Mouse (Mus musculus): ENCODE results near the gene Skiv2l. TPM values are rescaled to one million over a fixed set of nuclear protein-coding genes. Genes with fewer than 3 reads are reported as not detected.
"Not testable (repeated sequence)": the region's sequence is repeated elsewhere in the genome, so short reads cannot be mapped to it uniquely, and the experiment has no call there.

Gene Skiv2l
- polyA plus RNA-seq, 1 experiment from 2014 or later = 54.0 TPM

DNA sequence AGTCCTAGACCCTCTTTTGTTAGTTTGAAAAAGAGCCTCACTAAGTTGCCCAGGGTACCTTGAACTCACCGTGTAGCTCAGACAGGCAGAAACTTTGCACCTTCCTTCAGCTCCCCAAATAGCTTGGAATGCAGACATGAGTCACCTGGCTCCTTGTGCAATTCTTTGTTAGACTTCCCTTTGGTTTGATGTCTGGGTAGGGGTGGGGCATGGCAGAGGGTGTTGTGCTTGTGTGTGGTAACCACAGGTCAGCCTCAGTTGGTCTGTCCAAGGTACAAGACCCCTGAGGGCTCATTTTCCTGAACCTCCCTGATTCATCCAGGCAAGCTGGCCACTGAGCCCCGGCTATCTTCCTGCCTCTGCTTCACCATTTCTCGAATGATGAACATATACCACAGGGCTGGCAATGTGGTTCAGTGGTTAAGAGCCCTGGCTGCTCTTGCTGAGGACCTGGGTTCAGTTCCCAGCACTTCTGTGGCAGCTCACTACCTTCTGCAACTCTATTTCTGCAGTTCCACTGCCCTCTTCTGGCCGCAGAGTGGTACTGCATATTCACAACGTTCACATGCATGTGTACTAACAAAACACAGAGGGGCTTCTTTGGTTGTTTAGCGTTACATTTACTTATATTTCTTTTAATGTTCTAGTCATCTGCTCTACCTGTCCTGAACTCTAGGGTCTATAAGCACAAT is 45.0 kb downstream of the Skiv2l start:
- Histone ChIP-seq H3K4me1 (no peaks in the 10 kb centered on the region), H3K9ac (no peak overlapping the region), H3K4me2 (no peak overlapping the region), H3K36me3 (no peaks in the 10 kb centered on the region), H3K27ac (no peak overlapping the region), H3K4me3 (no peak overlapping the region), H3K27me3 (no peaks in the 10 kb centered on the region), H3K9me3 (0 out of 2 replicates have a peak, but pooled peaks cover 5% of the 10 kb centered on the region)
- ATAC-seq (ENCODE audit: borderline replicate concordance, extremely low read depth, low FRiP score, low TSS enrichment) = no peak
- WGBS = 68% methylated on average over 6 of the region's 6 CpGs

- not testable (repeated sequence) for H3K4me1 ChIP-seq; H3K27me3 ChIP-seq; H3K4me2 ChIP-seq; ATAC-seq (ENCODE audit: borderline replicate concordance, extremely low read depth, low FRiP score, low TSS enrichment); H3K9ac ChIP-seq; H3K4me3 ChIP-seq; H3K9me3 ChIP-seq; H3K27ac ChIP-seq; H3K36me3 ChIP-seq
- 87% methylated on average over 6 of the region's 6 CpGs for WGBS
Measured at GRCm38 (mm10) chr17:34804301-34804700, 45.7 kb downstream of the Skiv2l start, which contains the start of gene Cyp21a1. TSS of gene Cyp21a1 (minus strand) at chr17:34804561.

- not testable (repeated sequence) for H3K4me3 ChIP-seq
Measured at GRCm38 (mm10) chr17:34803367-34803766, 46.6 kb downstream of the Skiv2l start.

DNA sequence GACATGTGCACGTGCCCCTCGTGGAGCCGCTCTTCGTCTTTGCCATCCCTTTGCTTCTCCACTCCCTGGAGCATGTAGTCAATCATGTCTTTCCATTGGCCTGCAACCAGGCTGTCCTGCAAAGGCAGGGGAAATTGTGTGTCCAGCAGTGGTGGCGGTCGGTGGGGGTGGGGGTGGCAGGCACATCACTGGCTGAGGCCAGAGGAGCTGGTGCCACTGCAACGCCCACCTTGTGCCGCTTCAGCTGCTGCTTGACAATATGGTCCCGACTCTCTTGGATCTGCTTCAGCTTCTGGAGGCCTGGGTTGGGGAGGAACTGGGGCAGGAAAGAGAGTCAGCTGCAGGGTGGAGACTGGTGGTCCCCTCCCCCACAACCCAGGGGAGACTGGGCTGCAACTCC is 47.3 kb downstream of the Skiv2l start:
- not testable (repeated sequence) for H3K9ac ChIP-seq; H3K9me3 ChIP-seq; H3K4me1 ChIP-seq; H3K27ac ChIP-seq; H3K27me3 ChIP-seq; H3K4me3 ChIP-seq; H3K4me2 ChIP-seq; H3K36me3 ChIP-seq; ATAC-seq (ENCODE audit: borderline replicate concordance, extremely low read depth, low FRiP score, low TSS enrichment)
- 88% methylated on average over 9 of the region's 9 CpGs for WGBS

More at GRCm38 (mm10) chr17:34803367-34803766, 46.6 kb downstream of the Skiv2l start:
- H3K9me3 ChIP-seq; H3K4me2 ChIP-seq; H3K27ac ChIP-seq; ATAC-seq (ENCODE audit: borderline replicate concordance, extremely low read depth, low FRiP score, low TSS enrichment); H3K36me3 ChIP-seq; H3K4me1 ChIP-seq; H3K9ac ChIP-seq; H3K27me3 ChIP-seq: not testable (repeated sequence)
- 89% methylated on average over 6 of the region's 6 CpGs for WGBS

DNA sequence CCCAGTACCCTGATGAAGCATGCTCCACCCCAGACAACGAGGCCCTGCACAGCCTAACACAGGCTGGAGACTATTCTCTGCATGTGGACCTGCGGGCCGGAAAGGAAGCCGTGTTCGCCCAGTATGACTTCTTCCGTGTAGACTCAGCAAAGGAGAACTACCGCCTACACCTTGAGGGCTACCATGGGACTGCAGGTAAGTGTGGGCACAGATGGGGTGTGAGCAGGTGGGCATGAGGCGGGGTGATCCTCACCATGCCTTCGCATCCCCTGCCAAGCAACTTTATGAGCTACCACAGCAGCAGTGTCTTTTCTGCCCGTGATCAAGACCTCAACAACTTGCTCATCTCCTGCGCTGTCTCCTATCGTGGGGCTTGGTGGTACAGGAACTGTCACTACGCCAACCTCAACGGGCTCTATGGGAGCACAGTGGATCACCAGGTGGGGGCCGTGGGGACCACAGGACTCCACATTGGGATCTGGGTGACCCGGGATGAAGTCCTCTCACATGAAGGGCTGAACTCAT is 49.2 kb downstream of the Skiv2l start:
- not testable (repeated sequence) for H3K9me3 ChIP-seq; H3K4me2 ChIP-seq; H3K27me3 ChIP-seq; H3K9ac ChIP-seq; H3K27ac ChIP-seq; ATAC-seq (ENCODE audit: borderline replicate concordance, extremely low read depth, low FRiP score, low TSS enrichment); H3K36me3 ChIP-seq; H3K4me3 ChIP-seq; H3K4me1 ChIP-seq
- WGBS = 89% methylated on average over 16 of the region's 16 CpGs

GRCm38 (mm10) chr17:34799531-34799925 is 50.5 kb downstream of the Skiv2l start:
- no peaks in the 10 kb centered on the region for H3K4me1 ChIP-seq
- H3K27ac ChIP-seq = no peak overlapping the region
- no peaks in the 10 kb centered on the region for H3K36me3 ChIP-seq
- WGBS = 80% methylated on average over 4 of the region's 4 CpGs
- H3K27me3 ChIP-seq = no peaks in the 10 kb centered on the region
- no peak overlapping the region for H3K4me2 ChIP-seq
- no peak for ATAC-seq (ENCODE audit: borderline replicate concordance, extremely low read depth, low FRiP score, low TSS enrichment)
- no peak overlapping the region for H3K4me3 ChIP-seq
- H3K9me3 ChIP-seq = no peaks in the 10 kb centered on the region
- no peak overlapping the region for H3K9ac ChIP-seq

DNA sequence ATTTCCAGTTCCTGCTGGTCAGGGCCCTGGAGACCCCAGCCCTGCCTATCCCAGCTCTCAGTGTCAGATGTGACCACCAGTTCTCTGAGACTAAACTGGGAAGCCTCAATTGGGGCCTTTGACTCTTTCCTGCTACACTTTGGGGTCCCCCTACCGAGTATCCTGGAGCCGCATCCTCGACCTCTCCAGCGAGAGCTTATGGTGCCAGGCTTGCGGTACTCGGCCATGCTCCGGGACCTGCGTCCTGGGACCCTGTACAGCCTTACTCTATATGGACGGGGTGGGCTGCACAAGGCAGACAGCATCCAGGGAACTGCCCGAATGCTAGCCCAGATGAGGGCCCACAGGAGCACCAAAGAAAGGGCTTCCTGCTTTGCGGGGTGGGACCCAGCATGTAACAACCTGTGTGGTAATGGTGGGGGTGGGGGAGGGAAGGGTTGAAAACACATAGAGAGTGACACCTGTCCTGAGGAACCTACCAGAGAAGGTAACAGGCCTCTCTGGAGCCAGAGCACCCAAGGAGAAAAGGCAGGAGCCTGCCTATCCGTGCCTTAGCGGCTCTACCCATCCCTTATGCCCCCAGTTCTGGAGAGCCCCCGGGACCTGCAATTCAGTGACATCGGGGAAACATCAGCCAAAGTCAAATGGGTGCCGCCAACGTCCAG is 51.0 kb downstream of the Skiv2l start:
- H3K9me3 ChIP-seq = no peaks in the 10 kb centered on the region
- no peak overlapping the region for H3K27ac ChIP-seq
- H3K4me1 ChIP-seq = no peaks in the 10 kb centered on the region
- no peak overlapping the region for H3K9ac ChIP-seq
- WGBS = 89% methylated on average over 15 of the region's 17 CpGs
- no peaks in the 10 kb centered on the region for H3K36me3 ChIP-seq
- no peak overlapping the region for H3K4me3 ChIP-seq
- ATAC-seq (ENCODE audit: borderline replicate concordance, extremely low read depth, low FRiP score, low TSS enrichment) = no peak
- no peaks in the 10 kb centered on the region for H3K27me3 ChIP-seq
- H3K4me2 ChIP-seq = no peak overlapping the region

GRCm38 (mm10) chr17:34798071-34798470 is 51.9 kb downstream of the Skiv2l start:
- 73% methylated on average over 7 of the region's 7 CpGs for WGBS

GRCm38 (mm10) chr17:34797211-34797995 is 52.6 kb downstream of the Skiv2l start:
- ATAC-seq (ENCODE audit: borderline replicate concordance, extremely low read depth, low FRiP score, low TSS enrichment); H3K4me2 ChIP-seq; H3K36me3 ChIP-seq; H3K27me3 ChIP-seq; H3K27ac ChIP-seq; H3K4me3 ChIP-seq; H3K9ac ChIP-seq; H3K4me1 ChIP-seq; H3K9me3 ChIP-seq: not testable (repeated sequence)
- 81% methylated on average over 10 of the region's 10 CpGs for WGBS

More at GRCm38 (mm10) chr17:34798071-34798470, 51.9 kb downstream of the Skiv2l start:
- not testable (repeated sequence) for H3K9ac ChIP-seq; H3K27me3 ChIP-seq; H3K36me3 ChIP-seq; H3K4me1 ChIP-seq; H3K27ac ChIP-seq; ATAC-seq (ENCODE audit: borderline replicate concordance, extremely low read depth, low FRiP score, low TSS enrichment); H3K4me3 ChIP-seq; H3K9me3 ChIP-seq; H3K4me2 ChIP-seq

GRCm38 (mm10) chr17:34796311-34797140 is 53.5 kb downstream of the Skiv2l start:
- no peaks in the 10 kb centered on the region for H3K36me3 ChIP-seq
- WGBS = 82% methylated on average over 8 of the region's 8 CpGs
- ATAC-seq (ENCODE audit: borderline replicate concordance, extremely low read depth, low FRiP score, low TSS enrichment) = no peak

DNA sequence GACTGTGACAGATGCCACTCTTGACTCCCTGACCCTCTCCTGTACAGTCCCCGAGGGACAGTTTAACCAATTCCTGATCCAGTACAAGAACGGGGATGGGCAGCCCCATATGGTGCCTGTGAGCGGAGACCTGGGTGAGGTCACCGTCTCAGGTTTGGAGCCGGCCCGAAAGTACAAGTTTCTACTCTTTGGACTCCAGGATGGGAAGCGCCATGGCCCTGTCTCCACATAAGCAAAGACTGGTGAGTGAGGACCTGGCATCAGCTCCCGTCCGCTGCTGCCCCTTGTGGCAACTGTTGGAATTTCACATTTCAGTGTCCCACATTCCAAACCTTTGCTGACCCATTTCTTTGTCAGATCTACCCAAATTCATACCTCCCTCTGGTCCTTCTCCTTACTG is 54.4 kb downstream of the Skiv2l start:
- ATAC-seq (ENCODE audit: borderline replicate concordance, extremely low read depth, low FRiP score, low TSS enrichment) = no peak
- 60% methylated on average over 9 of the region's 9 CpGs for WGBS

More at GRCm38 (mm10) chr17:34796311-34797140, 53.5 kb downstream of the Skiv2l start:
- Histone ChIP-seq H3K27ac (no peak overlapping the region), H3K4me1 (no peaks in the 10 kb centered on the region), H3K4me3 (no peak overlapping the region), H3K9ac (no peak overlapping the region), H3K9me3 (no peaks in the 10 kb centered on the region), H3K27me3 (no peaks in the 10 kb centered on the region), H3K4me2 (no peak overlapping the region)

More for the DNA sequence above, 54.4 kb downstream of the Skiv2l start:
- Histone ChIP-seq H3K27ac (no peak overlapping the region), H3K9ac (no peak overlapping the region), H3K4me3 (no peak overlapping the region), H3K27me3 (no peaks in the 10 kb centered on the region), H3K36me3 (no peaks in the 10 kb centered on the region), H3K9me3 (no peaks in the 10 kb centered on the region), H3K4me2 (no peak overlapping the region), H3K4me1 (no peaks in the 10 kb centered on the region)
